Mouse (Mus musculus) R1 (cell line): Measurements from ENCODE around the gene Slc9a8.

Source experiments
- DNase-seq: peaks from one replicate; pipeline ENCODE4 v3.0.0-alpha.2; 2018; ENCODE audit warnings: low read depth, low spot score

Slc9a8 gene

GRCm38 (mm10) chr2:167414461-167414860, 7.1 kb upstream of the Slc9a8 start:
- DNase-seq: peak; percentile 77

GRCm38 (mm10) chr2:167415970-167416563, 5.4 kb upstream of the Slc9a8 start:
- DNase-seq: no peak

DNA sequence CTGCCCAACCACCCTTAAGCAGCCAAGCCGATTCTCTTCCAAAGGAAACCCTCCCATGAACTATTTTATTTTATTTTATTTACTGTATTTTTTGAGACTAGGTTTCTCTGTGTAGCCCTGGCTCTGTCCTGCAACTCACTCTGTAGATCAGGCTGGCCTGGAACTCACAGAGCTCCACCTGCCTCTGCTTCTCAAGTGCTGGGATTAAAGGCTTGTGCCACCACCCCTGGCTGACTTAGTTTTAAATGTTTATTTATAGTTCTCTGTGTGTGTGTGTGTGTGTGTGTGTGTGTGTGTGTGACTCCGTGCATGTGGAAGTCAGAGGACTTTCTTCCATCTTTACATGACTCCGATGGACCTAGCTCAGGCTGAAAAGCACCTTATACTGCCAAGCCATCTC, 4.5 kb upstream of the Slc9a8 start:
- DNase-seq: no peak

DNA sequence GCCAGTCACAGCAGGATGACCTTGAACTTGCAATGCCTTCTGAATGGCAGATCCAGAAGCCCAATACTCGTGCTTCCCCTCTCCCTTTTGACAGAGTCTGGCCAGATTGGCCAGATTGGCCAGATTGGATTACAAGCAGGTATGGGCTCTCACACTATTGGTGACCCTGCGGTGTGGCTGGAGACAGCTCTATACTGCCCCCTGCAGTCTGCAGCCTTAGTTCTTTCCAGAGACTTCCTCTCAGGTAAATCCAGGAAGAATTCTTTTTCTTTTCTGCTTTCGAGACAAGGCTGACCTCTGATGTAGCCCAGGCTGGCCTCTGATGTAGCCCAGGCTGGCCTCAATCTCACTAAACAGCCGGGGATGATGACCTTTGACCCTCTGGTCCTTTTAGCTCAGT, 3.8 kb upstream of the Slc9a8 start:
- DNase-seq: peak; percentile 85

- DNase-seq: peak; percentile 92
Observed at GRCm38 (mm10) chr2:167419204-167419603, 2.3 kb upstream of the Slc9a8 start.

DNA sequence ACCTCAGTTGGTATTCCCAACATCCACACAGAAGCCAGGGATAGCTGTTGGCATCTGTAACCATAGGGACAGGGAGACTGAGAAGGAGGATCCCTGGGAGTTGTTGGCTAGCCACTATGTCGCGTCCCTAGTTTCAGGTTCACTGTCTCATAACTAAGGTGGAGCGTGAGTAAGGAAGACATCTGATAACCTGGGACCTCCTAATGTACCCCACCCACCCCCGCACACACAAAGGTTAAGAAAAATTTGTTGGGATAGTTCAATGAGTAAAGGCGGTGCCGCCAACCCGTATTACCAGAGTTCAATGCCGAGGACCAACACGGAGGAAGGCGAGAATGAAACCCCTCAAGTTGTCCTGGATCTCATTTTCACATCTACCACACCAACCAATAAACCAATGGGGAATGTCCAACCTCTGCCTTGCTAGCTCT, 686 bp upstream of the Slc9a8 start:
- DNase-seq: peak; percentile 50

GRCm38 (mm10) chr2:167422150-167422470, 598 bp downstream of the Slc9a8 start:
- no peak for DNase-seq

- peak; percentile 73 for DNase-seq
Observed at GRCm38 (mm10) chr2:167423031-167423611, 1.6 kb downstream of the Slc9a8 start.

GRCm38 (mm10) chr2:167424040-167424439, 2.5 kb downstream of the Slc9a8 start:
- DNase-seq: peak; percentile 27

DNA sequence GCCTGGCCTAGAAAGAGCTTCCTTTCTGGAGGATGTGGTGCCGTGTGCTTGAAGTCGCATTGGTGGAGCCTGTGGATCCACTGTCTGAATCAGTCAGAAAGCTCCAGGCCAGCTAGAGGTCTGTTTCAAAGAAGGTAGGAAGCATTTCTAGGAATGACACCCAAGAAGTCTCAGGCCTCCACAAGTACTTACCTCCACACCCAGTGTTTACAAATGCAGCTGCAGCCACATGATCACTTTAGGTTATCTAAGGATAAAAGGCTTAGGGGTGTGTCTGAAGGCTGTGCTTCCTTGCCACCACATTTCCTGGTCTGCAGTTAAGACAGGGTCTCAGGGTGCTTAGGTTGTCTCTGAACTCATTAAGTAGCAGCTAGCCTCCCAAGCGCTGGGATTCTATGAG, 3.0 kb downstream of the Slc9a8 start:
- peak; percentile 49 for DNase-seq

- no peak for DNase-seq
Observed at GRCm38 (mm10) chr2:167425407-167425806, 3.9 kb downstream of the Slc9a8 start.

DNA sequence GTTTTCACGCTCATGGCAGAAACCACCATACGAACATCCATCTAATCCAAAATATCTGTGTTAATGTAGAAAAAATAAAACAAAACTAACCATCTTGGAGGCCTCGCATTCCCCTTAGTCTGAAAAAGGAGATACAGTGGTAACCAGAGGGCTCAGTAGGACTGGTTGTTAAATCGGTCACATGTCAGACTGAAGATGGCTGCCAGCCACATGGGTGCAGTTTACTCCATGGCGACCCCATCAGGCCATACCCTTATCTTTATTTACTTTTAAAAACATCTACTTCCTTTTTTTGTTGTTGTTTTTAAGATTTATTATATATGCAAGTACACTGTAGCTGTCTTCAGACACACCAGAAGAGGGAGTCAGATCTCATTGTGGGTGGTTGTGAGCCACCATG, 8.1 kb downstream of the Slc9a8 start:
- peak; percentile 71 for DNase-seq

GRCm38 (mm10) chr2:167430737-167431417, 9.4 kb downstream of the Slc9a8 start:
- DNase-seq: peak; percentile 40

GRCm38 (mm10) chr2:167431418-167431776, 9.9 kb downstream of the Slc9a8 start:
- DNase-seq: peak; percentile 35

GRCm38 (mm10) chr2:167434570-167434969, 13.1 kb downstream of the Slc9a8 start:
- DNase-seq: no peak

GRCm38 (mm10) chr2:167435631-167436030, 14.1 kb downstream of the Slc9a8 start:
- no peak for DNase-seq

GRCm38 (mm10) chr2:167436371-167436770, 14.9 kb downstream of the Slc9a8 start:
- no peak for DNase-seq

DNA sequence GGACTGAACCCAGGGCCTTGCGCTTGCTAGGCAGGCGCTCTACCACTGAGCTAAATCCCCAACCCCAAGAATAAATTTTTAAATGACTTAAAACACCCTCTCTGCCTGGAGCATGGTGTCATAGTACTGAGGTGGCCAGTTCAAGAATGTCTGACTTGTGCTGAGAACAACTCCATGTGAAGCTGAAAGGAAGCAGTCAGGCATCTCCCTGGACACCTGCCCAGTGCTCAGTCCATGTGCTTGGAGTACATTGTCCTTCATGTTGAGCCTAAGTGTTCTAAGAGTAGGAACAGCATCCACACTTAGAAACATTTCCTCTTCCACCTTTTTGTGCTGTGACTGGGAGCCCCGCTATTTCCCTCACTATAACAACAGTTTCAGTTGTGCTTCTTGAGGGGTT, 17.9 kb downstream of the Slc9a8 start:
- no peak for DNase-seq

DNA sequence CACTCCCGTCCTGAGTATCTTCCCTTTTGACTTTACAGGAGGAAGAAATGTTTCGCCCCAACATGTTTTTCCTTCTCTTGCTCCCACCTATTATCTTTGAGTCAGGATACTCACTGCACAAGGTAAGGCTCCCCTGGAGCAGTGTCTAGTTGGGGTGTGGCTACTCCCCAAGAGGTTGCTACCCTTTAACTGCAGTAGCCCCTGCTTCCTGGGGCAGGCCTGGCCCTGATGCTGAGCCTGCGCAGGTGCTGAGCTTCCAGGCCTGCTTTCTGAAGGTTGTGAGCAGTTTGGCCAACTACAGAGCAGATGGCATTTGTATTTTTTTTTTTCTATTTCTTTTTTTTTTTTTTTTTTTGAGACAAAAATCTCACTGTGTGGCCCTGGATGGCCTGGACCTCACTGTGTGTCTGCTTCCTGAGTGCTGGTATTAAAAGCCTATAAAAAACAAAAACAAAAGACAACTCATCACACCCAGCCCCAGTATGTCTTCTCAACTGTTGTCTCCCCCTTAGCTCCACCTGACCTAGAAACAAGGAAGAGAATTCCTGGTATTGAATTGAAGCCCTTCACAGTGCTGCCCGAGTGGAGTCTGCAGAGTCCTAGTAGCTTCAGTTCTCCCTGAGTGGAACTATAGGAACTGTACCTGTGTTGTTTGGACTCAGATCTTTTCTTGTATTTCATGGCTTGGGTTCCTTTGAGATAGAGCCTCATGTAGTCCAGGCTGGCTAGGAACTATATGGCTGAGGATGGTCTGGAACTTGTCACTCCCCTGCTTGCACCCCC, 22.1 kb downstream of the Slc9a8 start:
- DNase-seq: no peak

DNA sequence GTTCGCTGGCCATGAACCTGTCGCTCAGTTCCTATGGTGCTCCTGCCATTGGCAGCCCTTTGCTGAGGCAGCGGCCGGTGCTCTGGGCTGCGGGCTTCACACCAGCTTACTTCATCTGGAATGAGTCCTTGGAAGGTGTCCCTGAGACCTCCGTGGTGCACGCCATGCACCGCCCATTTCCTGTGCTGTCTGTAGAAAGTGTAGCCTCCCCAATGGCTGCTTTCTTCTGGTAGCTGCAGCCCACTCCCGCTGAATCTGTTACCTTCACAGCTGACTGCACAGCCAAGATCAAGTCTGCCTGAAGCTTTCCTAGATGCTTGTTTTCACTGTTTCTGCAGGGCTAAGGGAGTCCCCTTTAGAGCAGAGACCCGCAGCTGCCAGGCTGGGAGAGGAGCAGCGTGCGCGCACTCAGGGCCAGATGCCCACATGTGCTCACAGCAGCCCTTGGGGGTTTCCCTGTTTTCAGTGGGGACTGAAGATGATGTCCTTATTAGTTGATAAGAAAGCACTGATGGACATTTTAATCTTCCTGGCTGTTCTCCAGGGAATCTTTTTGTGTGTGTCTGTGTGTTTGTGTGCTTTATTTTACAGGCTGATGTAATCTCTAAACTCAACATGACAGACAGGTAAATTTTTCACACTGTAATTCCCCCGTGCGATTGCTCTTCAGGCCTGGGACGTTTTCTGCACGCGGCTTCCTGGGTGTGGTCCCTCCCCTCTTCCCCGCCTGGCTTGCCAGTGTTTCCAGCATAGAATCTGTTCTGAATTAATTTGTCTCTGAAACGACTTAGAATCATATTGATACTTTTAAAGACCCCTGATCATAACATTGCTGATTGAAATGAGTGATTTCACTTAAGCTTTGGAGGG, 24.6 kb downstream of the Slc9a8 start:
- DNase-seq: peak; percentile 58

DNA sequence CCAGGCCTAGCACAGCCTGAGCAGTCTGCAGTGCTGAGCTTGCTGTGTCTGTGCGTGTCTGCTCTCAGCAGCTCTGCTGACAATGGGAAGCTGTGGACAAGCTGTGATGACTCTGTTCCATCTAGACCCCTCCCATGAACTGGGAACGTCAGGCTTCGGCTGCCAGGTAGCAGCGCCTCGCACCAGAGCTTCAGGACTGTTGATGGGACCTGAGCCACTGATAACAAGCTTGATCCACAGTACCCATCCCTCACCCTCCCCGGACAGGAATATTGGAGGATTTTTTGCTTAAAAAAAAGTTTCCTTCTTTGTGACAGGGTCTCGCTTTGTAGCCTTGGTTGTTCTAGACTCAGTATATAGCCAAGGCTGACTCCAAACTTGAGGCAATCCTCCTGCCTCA, 25.7 kb downstream of the Slc9a8 start:
- no peak for DNase-seq

DNA sequence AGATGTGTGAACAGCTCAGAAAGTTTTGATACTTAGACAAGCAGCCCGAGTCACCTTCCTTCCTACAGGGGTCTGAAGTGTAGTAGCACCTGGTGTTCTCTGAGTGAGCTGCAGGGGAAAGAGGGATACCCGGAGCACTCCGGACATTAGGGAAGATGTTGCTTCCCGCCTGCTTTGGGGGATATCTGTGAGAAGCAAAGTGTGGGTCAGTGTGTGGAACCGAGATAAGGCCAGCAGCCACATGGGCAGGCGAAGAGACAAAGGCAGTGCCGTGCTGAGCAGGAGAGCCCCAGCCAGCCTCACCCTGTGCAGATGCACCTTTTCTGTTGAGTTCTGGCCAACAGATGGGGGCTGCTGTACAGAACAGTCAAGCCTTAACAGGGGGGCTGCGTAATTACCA, 26.1 kb downstream of the Slc9a8 start:
- no peak for DNase-seq
